Mouse (Mus musculus) embryonic facial prominence, embryonic 14.5 days (tissue): ENCODE measurements around the gene Dnajc24. TPM values are rescaled to one million over a fixed set of nuclear protein-coding genes. Genes with fewer than 3 reads are reported as not detected.
A peak's percentile ranks its signal among the peaks of the same experiment; 100 is the strongest.

Experiments used
- ATAC-seq: fragments of 200-750 bp; cut with Nextera tagmentation; 2 replicates; pipeline ENCODE4 v1.8.0; 2017; ENCODE audit warnings: low read depth, moderate number of reproducible peaks, moderate TSS enrichment
- DNase-seq: peaks from one replicate; pipeline ENCODE4 v3.0.0-alpha.2; 2015; ENCODE audit warnings: low spot score
- H3K27ac ChIP-seq: fragments of 300-500 bp; sonication (generic); replicated peaks from 2 replicates; pipeline ENCODE4 v1.5.1; 2014; ENCODE audit warnings: low read depth, mild to moderate bottlenecking, low read length, moderate library complexity
- H3K27me3 ChIP-seq: fragments of 300-500 bp; sonication (generic); replicated peaks from 2 replicates; pipeline ENCODE4 v1.6.1; 2014; ENCODE audit warnings: low read length; ENCODE audit not compliant: control insufficient read depth, insufficient read depth
- H3K36me3 ChIP-seq: fragments of 300-500 bp; sonication (generic); 2 replicates; pipeline ENCODE4 v1.6.1; 2014; ENCODE audit warnings: low read length, mixed read lengths; ENCODE audit not compliant: control insufficient read depth, insufficient read depth
- H3K4me1 ChIP-seq: fragments of 300-500 bp; sonication (generic); 2 replicates; pipeline ENCODE4 v1.6.1; 2014; ENCODE audit warnings: antibody characterized with exemption, low read length; ENCODE audit not compliant: control insufficient read depth, insufficient read depth
- H3K4me2 ChIP-seq: fragments of 300-500 bp; sonication (generic); 2 replicates; pipeline ENCODE4 v1.6.1; 2014; ENCODE audit warnings: low read depth, mild to moderate bottlenecking, low read length, moderate library complexity, mixed read lengths
- H3K4me3 ChIP-seq: fragments of 300-500 bp; sonication (generic); 2 replicates; pipeline ENCODE4 v1.5.1; 2014; ENCODE audit warnings: low read depth, mild to moderate bottlenecking, low read length
- H3K9ac ChIP-seq: fragments of 300-500 bp; sonication (generic); 2 replicates; pipeline ENCODE4 v1.6.1; 2014; ENCODE audit warnings: low read depth, mild to moderate bottlenecking, low read length, moderate library complexity, mixed read lengths
- H3K9me3 ChIP-seq: fragments of 300-500 bp; sonication (generic); 2 replicates; pipeline ENCODE4 v1.6.1; 2016; ENCODE audit warnings: low read length; ENCODE audit not compliant: control insufficient read depth
- WGBS: fragments of 180-500 bp; shearing (Covaris S2); extraction: QIAGEN DNeasy Blood & Tissue Kit; methylation state at CpG from one replicate; pipeline ENCODE4 v1.1.7; 2014; 5-methylcytosine and 5-hydroxymethylcytosine counted together
- polyA plus RNA-seq: library from polyadenylated mRNA; unstranded; fragments of >200 nt; fragmentation: Nextera tagmentation; extraction: Ambion mirVana; gene quantifications from 2 replicates; pipeline ENCODE4 v1.2.1, GENCODE M21; 2014

Dnajc24 gene
- polyA plus RNA-seq, 1 experiment from 2014 or later: 31.4 TPM

GRCm38 (mm10) chr2:105985206-105985605 lies 18.1 kb downstream of the Dnajc24 start:
- WGBS: 51% methylated on average over 7 of the region's 7 CpGs
- no peaks in the 10 kb centered on the region for H3K4me1 ChIP-seq
- no peaks in the 10 kb centered on the region for H3K27me3 ChIP-seq
- ATAC-seq: peak; percentile 57; the same call in 1 of the 2 replicates
- no peaks in the 10 kb centered on the region for H3K9me3 ChIP-seq
- H3K4me2 ChIP-seq: no peak overlapping the region
- no peak overlapping the region for H3K4me3 ChIP-seq
- H3K36me3 ChIP-seq: no peaks in the 10 kb centered on the region
- no peak overlapping the region for H3K27ac ChIP-seq
- peak; percentile 29 for DNase-seq
- no peak overlapping the region for H3K9ac ChIP-seq

GRCm38 (mm10) chr2:105978065-105978464 lies 25.3 kb downstream of the Dnajc24 start:
- Histone ChIP-seq H3K27ac (no peak overlapping the region), H3K4me2 (no peak overlapping the region), H3K4me1 (no peaks in the 10 kb centered on the region), H3K9ac (no peak overlapping the region), H3K4me3 (no peak overlapping the region), H3K27me3 (no peaks in the 10 kb centered on the region), H3K9me3 (no peaks in the 10 kb centered on the region), H3K36me3 (peaks cover 4% of the 10 kb centered on the region; the same call in 1 of the 2 replicates)
- no peak for ATAC-seq
- WGBS: 91% methylated on average over 2 of the region's 2 CpGs
- DNase-seq: no peak

- H3K4me3 ChIP-seq: no peak overlapping the region
- H3K36me3 ChIP-seq: peaks cover 15% of the 10 kb centered on the region
- H3K4me1 ChIP-seq: no peaks in the 10 kb centered on the region
- H3K27ac ChIP-seq: no peak overlapping the region
- no peak for DNase-seq
- no peaks in the 10 kb centered on the region for H3K9me3 ChIP-seq
- no peaks in the 10 kb centered on the region for H3K27me3 ChIP-seq
- whole genome bisulfite sequencing: 31% methylated on average over 2 of the region's 2 CpGs
- no peak for ATAC-seq
- H3K4me2 ChIP-seq: no peak overlapping the region
- no peak overlapping the region for H3K9ac ChIP-seq
Measured at GRCm38 (mm10) chr2:105973941-105974340, 29.4 kb downstream of the Dnajc24 start.

GRCm38 (mm10) chr2:105963447-105963846 lies 39.9 kb downstream of the Dnajc24 start:
- no peak overlapping the region for H3K4me2 ChIP-seq
- peaks cover 25% of the 10 kb centered on the region for H3K36me3 ChIP-seq
- H3K9me3 ChIP-seq: no peaks in the 10 kb centered on the region
- no peaks in the 10 kb centered on the region for H3K27me3 ChIP-seq
- 90% methylated on average over 1 of the region's 1 CpGs for WGBS
- DNase-seq: peak; percentile 50
- no peak overlapping the region for H3K27ac ChIP-seq
- peak; percentile 60; the same call in 1 of the 2 replicates for ATAC-seq
- no peak overlapping the region for H3K4me3 ChIP-seq
- no peak overlapping the region for H3K9ac ChIP-seq
- H3K4me1 ChIP-seq: no peaks in the 10 kb centered on the region

- Histone ChIP-seq H3K27me3 (no peaks in the 10 kb centered on the region), H3K9ac (no peak overlapping the region), H3K4me1 (no peaks in the 10 kb centered on the region), H3K36me3 (no peaks in the 10 kb centered on the region), H3K9me3 (no peaks in the 10 kb centered on the region), H3K4me3 (no peak overlapping the region), H3K4me2 (no peak overlapping the region), H3K27ac (no peak overlapping the region)
- ATAC-seq (no peak), DNase-seq (no peak)
- WGBS: 72% methylated on average over 4 of the region's 4 CpGs
Measured at GRCm38 (mm10) chr2:105953862-105954261, 49.5 kb downstream of the Dnajc24 start.

- no peak overlapping the region for H3K9ac ChIP-seq
- no peak for ATAC-seq
- 91% methylated on average over 1 of the region's 1 CpGs for WGBS
Measured at GRCm38 (mm10) chr2:105951350-105951940, 51.9 kb downstream of the Dnajc24 start.

GRCm38 (mm10) chr2:105950131-105950530 lies 53.2 kb downstream of the Dnajc24 start:
- Histone ChIP-seq H3K9ac (no peak overlapping the region), H3K4me3 (no peak overlapping the region), H3K9me3 (no peaks in the 10 kb centered on the region), H3K36me3 (no peaks in the 10 kb centered on the region), H3K27me3 (no peaks in the 10 kb centered on the region), H3K27ac (no peak overlapping the region), H3K4me2 (no peak overlapping the region), H3K4me1 (no peaks in the 10 kb centered on the region)
- no peak for ATAC-seq
- DNase-seq: no peak
- 94% methylated on average over 2 of the region's 2 CpGs for WGBS

More at GRCm38 (mm10) chr2:105951350-105951940, 51.9 kb downstream of the Dnajc24 start:
- no peaks in the 10 kb centered on the region for H3K4me1 ChIP-seq
- no peak overlapping the region for H3K4me3 ChIP-seq
- DNase-seq: no peak
- H3K27me3 ChIP-seq: no peaks in the 10 kb centered on the region
- no peaks in the 10 kb centered on the region for H3K36me3 ChIP-seq
- no peak overlapping the region for H3K27ac ChIP-seq
- H3K9me3 ChIP-seq: no peaks in the 10 kb centered on the region
- H3K4me2 ChIP-seq: no peak overlapping the region

GRCm38 (mm10) chr2:105917623-105918346 lies 85.6 kb downstream of the Dnajc24 start:
- no peak overlapping the region for H3K9ac ChIP-seq
- H3K4me3 ChIP-seq: no peak overlapping the region
- H3K4me1 ChIP-seq: no peaks in the 10 kb centered on the region
- WGBS: 78% methylated on average over 5 of the region's 5 CpGs
- no peak overlapping the region for H3K4me2 ChIP-seq
- H3K27ac ChIP-seq: no peak overlapping the region
- H3K27me3 ChIP-seq: no peaks in the 10 kb centered on the region
- ATAC-seq (no peak), DNase-seq (no peak)
- no peaks in the 10 kb centered on the region for H3K36me3 ChIP-seq
- no peaks in the 10 kb centered on the region for H3K9me3 ChIP-seq
